Mouse (Mus musculus) WW6 (cell line): Measurements from ENCODE around the gene Greb1.
A peak's percentile ranks its signal among the peaks of the same experiment; 100 is the strongest.

Experiments used
- DNase-seq: peaks from one replicate; pipeline ENCODE4 v3.0.0-alpha.2; 2013; ENCODE audit warnings: low read depth, low spot score

Greb1 gene

DNA sequence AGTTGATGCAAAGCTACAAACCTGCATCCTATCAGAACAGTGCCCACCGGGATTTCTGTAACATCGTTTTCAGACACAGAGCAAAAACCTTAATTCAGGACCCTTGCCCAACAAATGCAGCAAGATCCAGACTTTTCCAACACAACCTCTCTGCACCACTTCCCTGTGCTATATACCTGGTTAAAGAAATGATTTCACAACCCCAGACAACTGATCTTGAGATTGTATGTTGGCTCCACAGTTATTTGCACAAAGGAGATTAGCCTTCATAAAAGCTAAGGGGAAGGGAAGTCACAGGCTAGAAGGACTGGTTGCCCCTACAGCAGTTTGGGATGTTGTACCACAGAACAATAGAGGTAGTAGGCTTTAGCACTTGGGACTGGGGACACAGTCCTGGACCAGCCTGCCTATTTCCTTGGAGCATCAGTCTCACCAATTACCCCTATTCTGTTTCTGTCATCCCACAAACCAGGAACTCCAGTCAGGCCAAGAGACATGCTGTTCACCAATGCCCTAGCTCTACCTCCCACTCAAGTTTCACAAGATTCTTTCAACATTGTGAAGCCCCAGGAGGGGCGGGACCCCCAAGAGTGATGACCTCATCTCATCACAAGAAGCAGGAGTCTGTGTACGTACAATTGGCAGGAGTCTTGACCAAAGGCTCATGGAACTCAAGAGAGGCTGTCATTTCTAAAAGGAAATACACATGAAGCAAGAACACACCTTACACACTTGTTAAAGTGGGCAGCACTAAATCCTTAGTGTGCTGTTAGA, 36.9 kb downstream of the Greb1 start:
- DNase-seq: no peak

DNA sequence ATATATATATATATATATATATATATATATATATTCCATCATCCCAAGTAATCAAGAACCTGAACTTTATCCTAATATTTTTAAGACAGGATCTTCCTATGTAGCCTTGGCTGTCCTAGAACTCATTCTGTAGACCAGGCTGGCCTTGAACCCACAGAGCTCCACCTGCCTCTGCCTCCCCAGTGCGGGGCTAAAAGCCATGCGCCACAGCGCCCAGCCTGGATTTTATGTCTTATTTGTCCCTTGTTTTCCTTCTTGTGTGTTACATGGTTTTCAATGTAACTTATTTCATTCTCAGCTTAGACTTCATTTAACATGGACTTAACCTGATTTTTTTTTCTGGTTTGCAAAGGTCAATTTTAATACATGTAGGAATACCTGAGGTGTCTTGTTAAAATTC, 39.2 kb downstream of the Greb1 start:
- no peak for DNase-seq

DNA sequence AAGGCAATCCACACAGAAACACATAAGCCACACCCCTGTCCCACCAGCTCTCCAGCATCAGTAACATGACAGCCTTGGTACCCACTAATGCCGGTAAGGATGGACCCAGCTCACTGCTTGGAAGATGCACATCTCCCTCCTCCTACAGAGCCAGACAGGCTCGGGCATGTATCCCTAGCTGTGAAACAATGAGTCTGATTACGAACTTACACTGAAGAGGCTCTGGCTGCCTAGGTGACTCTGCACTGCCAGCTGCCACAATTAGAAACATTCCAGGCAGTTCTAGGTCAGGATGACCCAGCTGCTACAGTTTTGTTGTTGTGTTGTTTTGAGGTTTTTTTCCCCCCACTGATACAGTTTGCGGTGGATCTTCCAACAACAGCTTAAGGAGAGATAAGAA, 40.4 kb downstream of the Greb1 start:
- DNase-seq: no peak

- DNase-seq: no peak
Measured at GRCm38 (mm10) chr12:16754311-16754710, 46.4 kb downstream of the Greb1 start.

DNA sequence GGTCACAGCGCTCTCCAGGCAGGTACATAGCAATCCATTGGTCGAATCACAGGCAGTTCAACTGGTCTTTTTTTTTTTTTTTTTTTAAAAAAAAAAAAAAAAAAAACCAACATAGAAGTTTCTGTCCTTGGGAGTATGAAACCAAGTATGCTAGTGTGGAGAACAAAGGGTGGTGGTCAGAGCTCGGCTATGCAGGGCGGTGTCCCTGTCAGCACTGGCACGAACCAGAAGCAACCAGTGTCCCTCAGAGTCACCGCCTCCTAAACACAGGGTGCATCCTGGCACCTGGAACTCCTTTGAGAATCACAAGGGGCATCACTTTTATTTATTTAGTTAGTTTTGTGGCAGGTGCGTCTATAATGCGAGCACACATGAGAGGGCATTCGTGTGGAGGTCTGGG, 47.1 kb downstream of the Greb1 start:
- DNase-seq: no peak

- no peak for DNase-seq
Measured at GRCm38 (mm10) chr12:16753110-16753509, 47.6 kb downstream of the Greb1 start.

- DNase-seq: no peak
Measured at GRCm38 (mm10) chr12:16752236-16752840, 48.3 kb downstream of the Greb1 start.

- DNase-seq: no peak
Measured at GRCm38 (mm10) chr12:16751609-16752008, 49.1 kb downstream of the Greb1 start.

DNA sequence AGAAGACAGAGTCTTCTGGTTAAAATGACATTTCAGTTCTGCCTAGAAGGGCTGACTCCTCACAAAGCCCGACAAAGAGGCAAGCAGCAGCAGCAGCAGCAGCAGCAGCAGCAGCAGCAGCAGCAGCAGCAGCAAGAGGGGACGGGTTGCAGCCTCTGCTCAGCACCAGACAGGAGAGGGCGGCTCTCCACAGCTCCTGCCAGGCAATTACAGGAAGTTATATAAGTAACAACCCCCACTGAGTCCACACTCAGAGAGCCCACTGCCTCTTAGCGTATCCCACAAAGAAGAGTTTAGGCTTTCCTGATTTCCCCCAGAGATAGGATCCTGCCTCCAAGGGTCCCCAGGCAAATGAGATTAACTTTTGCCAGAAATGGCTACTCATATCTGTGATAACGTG, 60.6 kb downstream of the Greb1 start:
- no peak for DNase-seq

- DNase-seq: no peak
Measured at GRCm38 (mm10) chr12:16737266-16737665, 63.4 kb downstream of the Greb1 start.

DNA sequence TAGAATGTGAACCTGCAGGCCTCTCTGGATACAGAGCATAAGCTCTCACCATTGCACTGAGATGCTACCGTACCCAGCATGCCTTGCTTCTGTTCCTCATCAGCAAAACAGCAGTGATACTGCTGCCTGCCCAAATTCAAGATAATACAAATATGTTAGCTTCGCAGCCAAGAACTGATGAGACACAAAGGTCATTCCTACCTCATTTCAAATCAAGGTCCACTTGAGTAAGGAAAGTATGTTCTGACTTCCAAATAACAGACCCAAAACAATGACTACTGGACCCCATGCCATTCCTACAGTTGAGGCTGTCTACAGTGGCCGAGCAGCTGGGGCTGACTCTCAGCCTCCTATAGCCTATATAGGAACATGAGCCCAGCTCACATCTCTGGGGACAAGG, 66.0 kb downstream of the Greb1 start:
- DNase-seq: no peak

DNA sequence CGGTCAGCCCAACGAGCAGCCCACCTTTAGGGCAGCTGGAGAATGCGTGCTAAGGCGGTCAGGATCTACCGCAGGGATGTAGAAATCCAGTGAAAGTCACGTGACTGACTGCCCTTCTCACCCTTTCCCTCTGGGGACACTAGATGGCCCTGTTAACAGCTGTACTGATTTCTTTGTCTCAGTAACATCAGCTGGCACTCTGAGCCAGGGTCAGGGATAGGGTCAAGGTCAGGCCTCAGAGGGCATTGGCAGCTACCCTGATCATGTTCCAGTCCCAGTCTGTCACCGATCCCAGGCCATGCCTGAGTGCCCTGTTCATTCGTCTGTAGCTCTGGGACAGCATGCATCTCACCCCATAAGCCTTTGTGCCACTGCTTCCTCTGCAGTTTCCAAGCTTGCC, 66.7 kb downstream of the Greb1 start:
- no peak for DNase-seq

- no peak for DNase-seq
Measured at GRCm38 (mm10) chr12:16731121-16731741, 69.5 kb downstream of the Greb1 start.

GRCm38 (mm10) chr12:16730196-16730595, 70.5 kb downstream of the Greb1 start:
- no peak for DNase-seq

GRCm38 (mm10) chr12:16728221-16728620, 72.5 kb downstream of the Greb1 start:
- no peak for DNase-seq

DNA sequence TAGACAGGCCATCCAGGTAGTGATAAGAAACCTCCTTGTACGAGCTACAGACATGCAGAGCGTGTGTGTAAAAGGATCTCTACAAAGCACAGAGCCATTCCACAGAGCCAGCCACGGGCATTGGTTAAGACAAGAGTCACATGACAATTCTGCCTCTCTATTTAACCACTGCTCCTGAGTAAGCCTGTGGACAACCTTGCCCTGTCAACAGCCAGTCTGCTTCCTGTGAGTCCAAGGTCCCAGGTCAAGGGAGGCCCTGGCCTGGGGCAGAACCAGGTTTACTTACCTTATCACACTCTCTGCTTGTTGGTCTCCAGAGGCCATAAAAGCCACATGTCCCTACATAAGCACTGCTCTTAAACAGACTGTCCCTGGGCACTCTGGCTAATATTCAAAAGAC, 74.5 kb downstream of the Greb1 start:
- no peak for DNase-seq

- DNase-seq: no peak
Measured at GRCm38 (mm10) chr12:16723601-16724000, 77.1 kb downstream of the Greb1 start.

DNA sequence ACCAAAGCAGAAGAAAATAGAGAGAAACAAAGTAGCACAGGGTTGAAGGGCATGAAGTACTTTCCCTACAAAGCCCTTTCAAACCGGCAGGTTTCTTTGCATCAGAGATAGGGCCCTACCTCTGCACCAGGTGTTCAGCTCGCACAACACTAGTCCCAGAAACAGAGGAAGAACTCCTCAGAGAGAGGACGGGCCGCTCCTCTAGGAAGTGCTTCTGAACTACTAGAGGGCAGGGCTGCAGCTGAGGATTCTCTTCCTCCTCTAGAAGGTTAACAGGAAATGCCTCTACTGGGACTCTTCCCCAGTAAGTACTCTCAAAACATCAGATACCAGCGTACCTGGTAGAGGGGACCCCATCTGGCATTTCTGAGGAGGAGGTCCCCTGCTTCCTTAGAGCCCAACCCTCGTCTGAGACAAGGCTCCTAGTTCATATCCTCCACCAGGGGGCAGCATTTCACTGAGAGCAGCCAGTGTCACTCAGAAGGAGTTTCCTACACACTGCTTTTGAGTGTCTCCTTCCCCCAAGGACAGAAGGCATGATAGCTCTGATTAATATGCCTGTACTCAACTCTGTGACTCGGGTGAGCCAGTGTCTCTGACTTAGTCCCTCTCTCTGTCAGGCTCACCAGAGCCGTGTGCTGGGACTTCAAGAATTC, 81.9 kb downstream of the Greb1 start:
- peak; percentile 36 for DNase-seq

- no peak for DNase-seq
Measured at GRCm38 (mm10) chr12:16717653-16718052, 83.0 kb downstream of the Greb1 start.

- DNase-seq: no peak
Measured at GRCm38 (mm10) chr12:16714616-16715015, 86.1 kb downstream of the Greb1 start.

GRCm38 (mm10) chr12:16698691-16699090, 102.0 kb downstream of the Greb1 start:
- DNase-seq: no peak

GRCm38 (mm10) chr12:16696146-16696545, 104.5 kb downstream of the Greb1 start:
- DNase-seq: no peak
